Mouse (Mus musculus) left cerebral cortex, postnatal 10 days (tissue): ENCODE measurements at regions not wholly inside any gene's neighbourhood (a gene's known extent, or its start where the extent isn't known, plus 50 kb on each side); places are given as distances from the start of the nearest gene placed in this dataset.

Experiments
- DNase-seq, 2 experiments: peaks; one replicate each; pipeline ENCODE4 v3.0.0; 2021 to 2022; ENCODE audit warnings: low spot score in 2 of 2, mixed read lengths in 1 of 2; ENCODE audit errors: extremely low spot score in 1 of 2
- intact Hi-C: fragments of 180-260 bp; cut with DNase I; formaldehyde crosslinking; loops from one replicate; pipeline ENCODE4 v1.15.1; 2025

GRCm38 (mm10) chr6:101520755-101521154 lies 143.1 kb upstream of the Pdzrn3 start:
- intact Hi-C loops, result no loop called here
- peak; percentile 22 to 34 for DNase-seq

- peak in 1 of 2 experiments; percentile 33 for DNase-seq
- intact Hi-C loops, result no loop called here
These were observed 141.4 kb upstream of the Pdzrn3 start for GRCm38 (mm10) chr6:101518904-101519701.

- DNase-seq, result no peak
- intact Hi-C loops, result no loop called here
These were observed 139.9 kb upstream of the Pdzrn3 start for GRCm38 (mm10) chr6:101517584-101517983.

- intact Hi-C loops, result no loop called here
- DNase-seq, result no peak
These were observed 136.0 kb upstream of the Pdzrn3 start for GRCm38 (mm10) chr6:101513696-101514095.

- peak in 1 of 2 experiments; percentile 31 for DNase-seq
These were observed 124.5 kb upstream of the Pdzrn3 start for GRCm38 (mm10) chr6:101502149-101502548.

GRCm38 (mm10) chr6:101501716-101502115 lies 124.0 kb upstream of the Pdzrn3 start:
- DNase-seq, result no peak
- intact Hi-C loops, result no loop called here

More at GRCm38 (mm10) chr6:101502149-101502548, 124.5 kb upstream of the Pdzrn3 start:
- intact Hi-C loops, result no loop called here

GRCm38 (mm10) chr6:101500202-101500601 lies 122.5 kb upstream of the Pdzrn3 start:
- no peak for DNase-seq

GRCm38 (mm10) chr6:101488466-101488865 lies 110.8 kb upstream of the Pdzrn3 start:
- intact Hi-C loops, result no loop called here
- no peak for DNase-seq

More at GRCm38 (mm10) chr6:101500202-101500601, 122.5 kb upstream of the Pdzrn3 start:
- intact Hi-C loops, result no loop called here

GRCm38 (mm10) chr6:101484526-101485287 lies 107.0 kb upstream of the Pdzrn3 start:
- intact Hi-C loops, result no loop called here
- no peak for DNase-seq

GRCm38 (mm10) chr6:101482635-101483465 lies 105.2 kb upstream of the Pdzrn3 start:
- intact Hi-C loops, result no loop called here

GRCm38 (mm10) chr6:101473956-101474355 lies 96.3 kb upstream of the Pdzrn3 start:
- intact Hi-C loops, result no loop called here
- no peak for DNase-seq

More at GRCm38 (mm10) chr6:101482635-101483465, 105.2 kb upstream of the Pdzrn3 start:
- DNase-seq, result peak; percentile 33 to 61

GRCm38 (mm10) chr6:101473257-101473925 lies 95.7 kb upstream of the Pdzrn3 start:
- intact Hi-C loops, result no loop called here
- DNase-seq, result peak; percentile 65 to 68

GRCm38 (mm10) chr6:101464910-101465309 lies 87.2 kb upstream of the Pdzrn3 start:
- intact Hi-C loops, result no loop called here

GRCm38 (mm10) chr6:101463812-101464320 lies 86.2 kb upstream of the Pdzrn3 start:
- DNase-seq, result no peak
- intact Hi-C loops, result no loop called here

More at GRCm38 (mm10) chr6:101464910-101465309, 87.2 kb upstream of the Pdzrn3 start:
- no peak for DNase-seq

- no peak for DNase-seq
- intact Hi-C loops, result no loop called here
These were observed 69.0 kb upstream of the Pdzrn3 start for GRCm38 (mm10) chr6:101446720-101447119.

- intact Hi-C loops, result no loop called here
- no peak for DNase-seq
These were observed 68.6 kb upstream of the Pdzrn3 start for GRCm38 (mm10) chr6:101446316-101446715.

- intact Hi-C loops, result no loop called here
- no peak for DNase-seq
These were observed 55.1 kb upstream of the Pdzrn3 start for GRCm38 (mm10) chr6:101432769-101433168.

- DNase-seq, result no peak
- intact Hi-C loops, result no loop called here
These were observed 51.9 kb upstream of the Pdzrn3 start for GRCm38 (mm10) chr6:101429634-101430033.
